Mouse (Mus musculus) liver, adult 2 months (tissue): Measurements from ENCODE around the gene Srsf3. TPM values are rescaled to one million over a fixed set of nuclear protein-coding genes. Genes with fewer than 3 reads are reported as not detected.
"Not testable (repeated sequence)": the region's sequence is repeated elsewhere in the genome, so short reads cannot be mapped to it uniquely, and the experiment has no call there.

Source experiments
- DNase-seq: peaks from one replicate; pipeline ENCODE4 v3.0.0-alpha.2; 2011; ENCODE audit warnings: low read depth, low spot score; ENCODE audit errors: extremely low read depth
- H3K27ac ChIP-seq: fragments of 200-500 bp; replicated peaks from 2 replicates; pipeline ENCODE4 v1.5.1; 2012; ENCODE audit warnings: low read depth, mild to moderate bottlenecking, control low read depth, inconsistent platforms, low read length; ENCODE audit not compliant: insufficient read depth
- H3K27me3 ChIP-seq: fragments of 200-500 bp; 2 replicates; pipeline ENCODE4 v1.6.1; 2012; ENCODE audit warnings: mild to moderate bottlenecking, moderate library complexity, low read length, inconsistent platforms; ENCODE audit not compliant: control insufficient read depth, insufficient read depth
- H3K36me3 ChIP-seq: fragments of 200-500 bp; 2 replicates; pipeline ENCODE4 v1.6.1; 2012; ENCODE audit warnings: low read length, inconsistent platforms; ENCODE audit not compliant: control insufficient read depth, insufficient read depth
- H3K4me1 ChIP-seq: fragments of 200-500 bp; 2 replicates; pipeline ENCODE4 v1.6.1; 2011; ENCODE audit warnings: low read length; ENCODE audit not compliant: control insufficient read depth, insufficient read depth
- H3K4me3 ChIP-seq: fragments of 200-500 bp; 2 replicates; pipeline ENCODE4 v1.5.1; 2011; ENCODE audit warnings: low read depth, mild to moderate bottlenecking, control low read depth, low read length, moderate library complexity; ENCODE audit not compliant: insufficient read depth
- H3K79me2 ChIP-seq: fragments of 200-500 bp; 2 replicates; pipeline ENCODE4 v1.6.1; 2012; ENCODE audit warnings: inconsistent platforms, mild to moderate bottlenecking, low read length, moderate library complexity; ENCODE audit not compliant: control insufficient read depth, insufficient read depth
- H3K9ac ChIP-seq: fragments of 200-500 bp; 2 replicates; pipeline ENCODE4 v1.6.1; 2012; ENCODE audit warnings: low read depth, mild to moderate bottlenecking, control low read depth, inconsistent platforms, low read length
- CTCF ChIP-seq: fragments of 200-500 bp; IDR thresholded peaks from 2 replicates; pipeline ENCODE4 v1.5.1; 2011; ENCODE audit warnings: low read depth, low read length, control low read depth
- POLR2A ChIP-seq: fragments of 200-500 bp; IDR thresholded peaks from 2 replicates; pipeline ENCODE4 v1.6.1; 2011; ENCODE audit warnings: low read length, control low read depth; ENCODE audit not compliant: insufficient read depth; ENCODE audit errors: extremely low read depth
- WGBS: fragments of 180-500 bp; shearing (Covaris S2); methylation state at CpG from one replicate; pipeline ENCODE4 v1.1.7; 2018; 5-methylcytosine and 5-hydroxymethylcytosine counted together
- polyA plus RNA-seq: library from polyadenylated mRNA; depleted of rRNA; stranded (reverse); fragments of >200 nt; gene quantifications from 2 replicates; pipeline ENCODE4 v1.2.3, GENCODE M21; 2012
- total RNA-seq: library from RNA; depleted of rRNA; stranded (reverse); fragments of >200 nt; gene quantifications from 2 replicates; pipeline ENCODE4 v1.2.3, GENCODE M21; 2014

The Srsf3 gene
- total and polyA plus RNA-seq, 2 experiments, result 40.1 to 47.3 TPM

GRCm38 (mm10) chr17:28988996-28989395, 43.4 kb upstream of the Srsf3 start:
- no peaks in the 10 kb centered on the region for H3K27me3 ChIP-seq
- no peak overlapping the region for H3K27ac ChIP-seq
- no peaks in the 10 kb centered on the region for H3K4me1 ChIP-seq
- DNase-seq, result no peak
- WGBS, result 71% methylated on average over 3 of the region's 3 CpGs
- no peak overlapping the region for H3K4me3 ChIP-seq
- no peaks in the 10 kb centered on the region for H3K79me2 ChIP-seq
- no peak overlapping the region for H3K9ac ChIP-seq
- no peak for TF ChIP-seq CTCF
- peaks cover 29% of the 10 kb centered on the region for H3K36me3 ChIP-seq

- no peak for DNase-seq
- Histone ChIP-seq H3K9ac (no peak overlapping the region), H3K27me3 (no peaks in the 10 kb centered on the region), H3K79me2 (0 out of 2 replicates have a peak, but pooled peaks cover 4% of the 10 kb centered on the region), H3K4me1 (peaks cover 4% of the 10 kb centered on the region; the same call in 1 of the 2 replicates), H3K27ac (no peak overlapping the region), H3K4me3 (no peak overlapping the region), H3K36me3 (peaks cover 21% of the 10 kb centered on the region)
- 54% methylated on average over 4 of the region's 4 CpGs for WGBS
- no peak for TF ChIP-seq CTCF
- TF ChIP-seq POLR2A, result no peak
Observed at GRCm38 (mm10) chr17:28990060-28990459, 42.4 kb upstream of the Srsf3 start.

GRCm38 (mm10) chr17:28991286-28991685, 41.1 kb upstream of the Srsf3 start:
- no peak for DNase-seq
- no peaks in the 10 kb centered on the region for H3K27me3 ChIP-seq
- H3K79me2 ChIP-seq, result 0 out of 2 replicates have a peak, but pooled peaks cover 4% of the 10 kb centered on the region
- H3K9ac ChIP-seq, result no peak overlapping the region
- no peak overlapping the region for H3K27ac ChIP-seq
- 82% methylated on average over 9 of the region's 9 CpGs for WGBS
- TF ChIP-seq CTCF (no peak), POLR2A (no peak)
- no peak overlapping the region for H3K4me3 ChIP-seq
- H3K36me3 ChIP-seq, result peaks cover 19% of the 10 kb centered on the region; the same call in 1 of the 2 replicates
- peaks cover 4% of the 10 kb centered on the region; the same call in 1 of the 2 replicates for H3K4me1 ChIP-seq

- Histone ChIP-seq H3K79me2 (peaks cover 8% of the 10 kb centered on the region; the same call in 1 of the 2 replicates), H3K4me1 (peaks cover 4% of the 10 kb centered on the region; the same call in 1 of the 2 replicates), H3K27me3 (no peaks in the 10 kb centered on the region), H3K36me3 (peaks cover 20% of the 10 kb centered on the region; the same call in 1 of the 2 replicates), H3K4me3 (no peak overlapping the region), H3K9ac (no peak overlapping the region), H3K27ac (no peak overlapping the region)
- TF ChIP-seq POLR2A (no peak), CTCF (no peak)
- WGBS, result 69% methylated on average over 7 of the region's 7 CpGs
- no peak for DNase-seq
Observed at GRCm38 (mm10) chr17:28992105-28992504, 40.3 kb upstream of the Srsf3 start.

- H3K36me3 ChIP-seq, result peaks cover 26% of the 10 kb centered on the region; the same call in 1 of the 2 replicates
- not testable (repeated sequence) for DNase-seq, H3K27me3 ChIP-seq, H3K4me1 ChIP-seq, H3K27ac ChIP-seq, H3K79me2 ChIP-seq, H3K9ac ChIP-seq, H3K4me3 ChIP-seq
- 97% methylated on average over 1 of the region's 1 CpGs for WGBS
Observed at GRCm38 (mm10) chr17:28993004-28993403, 39.4 kb upstream of the Srsf3 start.

- TF ChIP-seq POLR2A (no peak), CTCF (no peak)
- peaks cover 36% of the 10 kb centered on the region for H3K36me3 ChIP-seq
- no peak for DNase-seq
- H3K4me3 ChIP-seq, result no peak overlapping the region
- no peak overlapping the region for H3K9ac ChIP-seq
- peaks cover 4% of the 10 kb centered on the region; the same call in 1 of the 2 replicates for H3K4me1 ChIP-seq
- H3K27ac ChIP-seq, result no peak overlapping the region
- H3K27me3 ChIP-seq, result no peaks in the 10 kb centered on the region
- peaks cover 14% of the 10 kb centered on the region; the same call in 1 of the 2 replicates for H3K79me2 ChIP-seq
- 79% methylated on average over 4 of the region's 4 CpGs for WGBS
Observed at GRCm38 (mm10) chr17:28994615-28995014, 37.8 kb upstream of the Srsf3 start.
